Mouse (Mus musculus) embryonic facial prominence, embryonic 14.5 days (tissue): Measurements from ENCODE around the gene Olfr1225. TPM values are rescaled to one million over a fixed set of nuclear protein-coding genes. Genes with fewer than 3 reads are reported as not detected.

Experiments
- polyA plus RNA-seq: library from polyadenylated mRNA; unstranded; fragments of >200 nt; fragmentation: Nextera tagmentation; extraction: Ambion mirVana; gene quantifications from 2 replicates; pipeline ENCODE4 v1.2.1, GENCODE M21; 2014

Olfr1225 gene
- polyA plus RNA-seq, 1 experiment from 2014 or later, result not detected

Other genes with a start within 250 kb of the Olfr1225 start
- gene Olfr1211, start 236.6 kb downstream of the Olfr1225 start, polyA plus RNA-seq, result 0.11 TPM in 1 of 2 replicates, not detected in the other
- not detected in 2 replicates for gene Olfr1212, start 220.7 kb downstream of the Olfr1225 start, polyA plus RNA-seq
- gene Gm13762, start 194.4 kb downstream of the Olfr1225 start, polyA plus RNA-seq, result not detected in 2 replicates
- not detected in 2 replicates for gene Olfr1214, start 182.0 kb downstream of the Olfr1225 start, polyA plus RNA-seq
- gene Olfr1215, start 167.7 kb downstream of the Olfr1225 start, polyA plus RNA-seq, result not detected in 2 replicates
- not detected in 2 replicates for gene Olfr1216, start 156.3 kb downstream of the Olfr1225 start, polyA plus RNA-seq
- not detected in 2 replicates for gene Olfr1217, start 142.6 kb downstream of the Olfr1225 start, polyA plus RNA-seq
- not detected in 2 replicates for gene Olfr1218, start 113.5 kb downstream of the Olfr1225 start, polyA plus RNA-seq
- not detected in 2 replicates for gene Olfr1219, start 91.2 kb downstream of the Olfr1225 start, polyA plus RNA-seq
- not detected in 2 replicates for gene Olfr1220, start 67.8 kb downstream of the Olfr1225 start, polyA plus RNA-seq
- gene Olfr1221, start 57.4 kb downstream of the Olfr1225 start, polyA plus RNA-seq, result 0.04 TPM in 1 of 2 replicates, not detected in the other
- 0.06 TPM in 1 of 2 replicates, not detected in the other for gene Olfr1222, start 41.6 kb downstream of the Olfr1225 start, polyA plus RNA-seq
- not detected in 2 replicates for gene Olfr1223, start 23.1 kb downstream of the Olfr1225 start, polyA plus RNA-seq
- gene Olfr1224-ps1, start 10.6 kb downstream of the Olfr1225 start, polyA plus RNA-seq, result not detected in 2 replicates
- 0.08 and 0.14 TPM in 2 replicates for gene Olfr1226, start 25.4 kb upstream of the Olfr1225 start, polyA plus RNA-seq
- not detected in 2 replicates for gene Olfr1228, start 79.4 kb upstream of the Olfr1225 start, polyA plus RNA-seq
- gene Olfr1229, start 113.3 kb upstream of the Olfr1225 start, polyA plus RNA-seq, result not detected in 2 replicates
- not detected in 2 replicates for gene Olfr1230, start 122.6 kb upstream of the Olfr1225 start, polyA plus RNA-seq
- gene Olfr1231, start 132.4 kb upstream of the Olfr1225 start, polyA plus RNA-seq, result 0.04 TPM in 1 of 2 replicates, not detected in the other
- gene Olfr1232, start 155.0 kb upstream of the Olfr1225 start, polyA plus RNA-seq, result not detected in 2 replicates
- 0.06 TPM in 1 of 2 replicates, not detected in the other for gene Olfr1233, start 167.7 kb upstream of the Olfr1225 start, polyA plus RNA-seq
- gene Olfr1234, start 190.2 kb upstream of the Olfr1225 start, polyA plus RNA-seq, result not detected in 2 replicates
- gene Olfr1238, start 235.0 kb upstream of the Olfr1225 start, polyA plus RNA-seq, result not detected in 2 replicates
- gene Olfr1239, start 245.7 kb upstream of the Olfr1225 start, polyA plus RNA-seq, result not detected in 2 replicates